Mouse (Mus musculus) stomach, postnatal 0 days (tissue): ENCODE data around the gene Hexb. TPM values are rescaled to one million over a fixed set of nuclear protein-coding genes. Genes with fewer than 3 reads are reported as not detected.

ENCODE experiments used
- ATAC-seq: fragments of 200-750 bp; cut with Nextera tagmentation; 2 replicates; pipeline ENCODE4 v1.8.0; 2017; ENCODE audit not compliant: low FRiP score, low TSS enrichment
- DNase-seq: peaks from one replicate; pipeline ENCODE4 v3.0.0-alpha.2; 2016; ENCODE audit warnings: low spot score
- H3K27ac ChIP-seq: fragments of 300-500 bp; sonication (generic); replicated peaks from 2 replicates; pipeline ENCODE4 v1.5.1; 2014; ENCODE audit warnings: mild to moderate bottlenecking, control low read depth
- H3K27me3 ChIP-seq: fragments of 300-500 bp; sonication (generic); 2 replicates; pipeline ENCODE4 v1.6.1; 2014; ENCODE audit warnings: low read length; ENCODE audit not compliant: control insufficient read depth, insufficient read depth
- H3K36me3 ChIP-seq: fragments of 300-500 bp; sonication (generic); 2 replicates; pipeline ENCODE4 v1.6.1; 2014; ENCODE audit warnings: low read length, mixed read lengths; ENCODE audit not compliant: control insufficient read depth, insufficient read depth
- H3K4me1 ChIP-seq: fragments of 300-500 bp; sonication (generic); replicated peaks from 2 replicates; pipeline ENCODE4 v1.6.1; 2014; ENCODE audit warnings: antibody characterized with exemption; ENCODE audit not compliant: control insufficient read depth, insufficient read depth
- H3K4me2 ChIP-seq: fragments of 300-500 bp; sonication (generic); replicated peaks from 2 replicates; pipeline ENCODE4 v1.6.1; 2014; ENCODE audit warnings: low read depth, mild to moderate bottlenecking, control low read depth, moderate library complexity
- H3K4me3 ChIP-seq: fragments of 300-500 bp; sonication (generic); 2 replicates; pipeline ENCODE4 v1.5.1; 2014; ENCODE audit warnings: low read depth, low read length, control low read depth
- H3K9ac ChIP-seq: fragments of 300-500 bp; sonication (generic); 2 replicates; pipeline ENCODE4 v1.6.1; 2014; ENCODE audit warnings: mild to moderate bottlenecking, low read length, control low read depth, mixed read lengths
- H3K9me3 ChIP-seq: fragments of 300-500 bp; sonication (generic); 2 replicates; pipeline ENCODE4 v1.6.1; 2016; ENCODE audit warnings: low read length; ENCODE audit not compliant: control insufficient read depth
- CTCF ChIP-seq: IDR thresholded peaks from 2 replicates; pipeline ENCODE4 v1.5.1; 2016; ENCODE audit warnings: antibody characterized with exemption, low read depth, mild to moderate bottlenecking, moderate library complexity
- EP300 ChIP-seq: optimal IDR thresholded peaks from 2 replicates; pipeline ENCODE3; 2016; ENCODE audit warnings: antibody characterized with exemption
- WGBS: fragments of 180-500 bp; shearing (Covaris S2); extraction: QIAGEN DNeasy Blood & Tissue Kit; methylation state at CpG from one replicate; pipeline ENCODE4 v1.1.7; 2014; 5-methylcytosine and 5-hydroxymethylcytosine counted together
- polyA plus RNA-seq: library from polyadenylated mRNA; unstranded; fragments of >200 nt; fragmentation: Nextera tagmentation; extraction: Ambion mirVana; gene quantifications from 2 replicates; pipeline ENCODE4 v1.2.1, GENCODE M21; 2015

Hexb gene
- polyA plus RNA-seq, 1 experiment from 2014 or later = 27.0 TPM

DNA sequence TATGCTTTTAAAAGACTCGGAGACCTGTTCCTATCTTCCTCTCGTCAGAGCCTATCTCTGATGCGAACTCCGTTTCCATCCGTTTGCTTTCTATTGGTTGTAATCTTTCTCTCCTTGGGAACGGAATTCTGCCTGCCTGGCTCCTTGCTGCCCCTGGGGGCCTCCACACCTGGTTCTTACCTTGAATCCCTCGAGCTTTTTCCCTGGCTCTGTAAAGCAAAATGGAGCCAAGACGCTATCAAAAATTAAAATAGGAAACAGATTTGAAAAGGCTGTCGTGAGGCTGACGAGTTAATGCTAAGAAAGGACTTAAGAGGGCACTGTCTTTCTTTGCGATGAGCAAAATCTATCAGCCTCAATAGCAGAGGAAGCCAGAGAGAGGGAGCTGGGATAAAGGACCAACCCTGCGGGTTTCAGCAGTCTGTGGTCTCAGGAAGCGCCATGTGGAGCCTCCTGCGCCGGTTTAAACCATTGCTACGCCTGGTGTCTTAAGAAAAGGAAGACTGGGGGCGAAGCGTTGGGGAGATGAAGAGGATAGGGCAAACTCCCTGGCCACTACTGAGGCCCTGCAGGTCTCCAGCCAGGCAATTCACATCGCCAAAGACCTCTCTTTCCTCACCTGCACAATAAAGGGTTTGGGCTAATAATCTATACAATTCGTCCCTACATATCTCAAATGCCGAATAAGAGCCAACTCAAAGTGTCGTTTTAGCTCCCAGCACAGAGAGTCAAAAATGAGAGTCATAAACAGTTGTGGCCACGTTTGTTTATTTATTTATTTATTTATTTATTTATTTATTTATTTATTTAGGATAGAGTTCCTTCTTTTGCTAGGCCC lies 41.4 kb upstream of the Hexb start:
- Histone ChIP-seq H3K36me3 (no peaks in the 10 kb centered on the region), H3K4me2 (peak overlapping the region; percentile 28), H3K9me3 (no peaks in the 10 kb centered on the region), H3K4me1 (peaks cover 2% of the 10 kb centered on the region; the same call in 1 of the 2 replicates), H3K27me3 (no peaks in the 10 kb centered on the region), H3K9ac (no peak overlapping the region), H3K27ac (peak overlapping the region; percentile 97), H3K4me3 (no peak overlapping the region)
- ATAC-seq = no peak
- no peak for DNase-seq
- TF ChIP-seq CTCF = peak; percentile 82
- TF ChIP-seq EP300 = no peak
- 8% methylated on average over 23 of the region's 23 CpGs for WGBS

DNA sequence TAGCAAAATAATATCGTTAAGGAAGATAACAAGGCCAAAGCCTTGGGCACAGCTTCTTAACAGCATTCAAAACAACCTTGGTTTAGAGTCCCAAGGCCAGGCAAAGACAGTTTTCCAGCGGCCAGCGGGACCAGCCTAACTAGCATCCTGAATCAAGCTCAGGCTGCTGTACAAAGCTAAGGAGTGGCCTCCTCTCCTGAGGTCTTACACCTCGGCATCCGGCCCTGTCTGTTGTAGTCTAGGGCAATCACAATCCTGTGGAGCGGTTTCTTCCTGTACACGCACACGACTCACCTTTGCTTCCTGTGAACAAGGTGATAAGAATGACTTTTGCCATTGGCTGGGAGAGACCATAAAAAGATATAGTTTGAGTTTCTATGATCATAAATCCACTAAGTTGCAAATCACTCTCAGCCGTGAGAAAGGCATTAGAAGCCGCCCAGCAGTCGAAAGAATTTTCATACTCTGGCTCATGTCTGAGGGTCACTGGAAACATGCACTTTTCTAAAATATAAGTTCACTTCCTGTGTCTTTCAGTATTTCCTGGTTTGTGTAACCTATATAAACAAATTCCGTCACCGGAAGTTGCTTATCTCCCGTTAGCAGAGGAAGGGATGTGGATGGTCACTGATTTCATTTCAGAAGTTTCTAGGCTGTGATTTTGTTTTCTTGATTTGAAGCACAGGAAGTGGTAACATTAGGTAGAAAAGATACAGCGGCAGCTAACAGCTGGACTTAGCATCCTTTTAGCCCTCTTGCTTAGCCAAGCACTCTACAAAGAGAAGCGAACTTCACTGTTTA lies 40.2 kb upstream of the Hexb start:
- no peak overlapping the region for H3K9ac ChIP-seq
- ATAC-seq = no peak
- 56% methylated on average over 16 of the region's 16 CpGs for WGBS
- TF ChIP-seq CTCF (no peak), EP300 (no peak)
- no peak overlapping the region for H3K4me2 ChIP-seq
- DNase-seq = no peak
- no peaks in the 10 kb centered on the region for H3K36me3 ChIP-seq
- no peak overlapping the region for H3K4me3 ChIP-seq
- H3K4me1 ChIP-seq = peaks cover 2% of the 10 kb centered on the region; the same call in 1 of the 2 replicates
- H3K27ac ChIP-seq = 0 out of 2 replicates have a peak overlapping the region, but pooled peaks have one; percentile 36
- H3K27me3 ChIP-seq = no peaks in the 10 kb centered on the region
- H3K9me3 ChIP-seq = no peaks in the 10 kb centered on the region

DNA sequence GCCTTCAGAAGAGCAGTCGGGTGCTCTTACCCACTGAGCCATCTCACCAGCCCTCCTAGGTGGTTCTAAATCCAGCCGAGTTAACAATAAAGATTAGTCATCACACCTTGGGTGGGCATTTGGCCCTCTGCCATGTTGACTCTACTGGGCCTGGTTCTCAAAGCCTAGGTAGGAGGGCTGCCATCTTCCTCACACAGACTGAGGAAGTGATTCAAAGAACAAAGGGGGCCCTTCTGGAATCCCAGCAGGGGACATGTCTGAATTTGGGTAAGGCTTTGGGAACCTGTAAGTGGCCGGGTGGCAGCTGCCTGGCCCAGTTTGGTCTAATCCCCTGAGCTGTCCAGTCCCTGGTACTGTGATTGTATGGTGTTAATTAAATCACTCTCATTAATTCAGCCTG lies 39.5 kb upstream of the Hexb start:
- Histone ChIP-seq H3K36me3 (no peaks in the 10 kb centered on the region), H3K4me3 (no peak overlapping the region), H3K27ac (no peak overlapping the region), H3K27me3 (no peaks in the 10 kb centered on the region), H3K4me1 (peaks cover 2% of the 10 kb centered on the region; the same call in 1 of the 2 replicates), H3K4me2 (no peak overlapping the region), H3K9me3 (no peaks in the 10 kb centered on the region), H3K9ac (no peak overlapping the region)
- 56% methylated on average over 3 of the region's 3 CpGs for WGBS
- ATAC-seq (no peak), DNase-seq (no peak)
- TF ChIP-seq CTCF = no peak
- TF ChIP-seq EP300 = no peak

DNA sequence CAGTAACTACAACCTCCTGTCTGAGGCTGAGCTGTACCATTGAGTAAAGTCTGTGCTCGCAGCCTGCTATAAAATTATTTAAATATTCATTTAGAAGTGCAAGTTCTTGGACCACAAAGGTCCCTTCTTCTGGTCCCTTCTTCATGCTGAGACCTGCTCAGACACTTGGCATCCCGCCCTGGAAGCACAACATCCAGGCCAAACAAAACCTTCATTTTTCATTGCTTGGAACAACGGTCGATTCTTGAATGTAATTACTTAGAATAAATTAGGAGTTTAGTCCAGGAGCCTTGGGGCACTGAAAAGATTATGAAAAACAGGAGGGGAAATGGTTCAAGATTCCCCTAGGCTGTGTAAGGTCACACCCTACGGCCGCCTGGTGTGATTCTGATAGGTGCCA lies 37.8 kb upstream of the Hexb start:
- WGBS = 63% methylated on average over 6 of the region's 6 CpGs
- Histone ChIP-seq H3K27ac (no peak overlapping the region), H3K4me2 (no peak overlapping the region), H3K4me3 (no peak overlapping the region), H3K36me3 (no peaks in the 10 kb centered on the region), H3K9me3 (no peaks in the 10 kb centered on the region), H3K9ac (no peak overlapping the region), H3K27me3 (no peaks in the 10 kb centered on the region), H3K4me1 (no peaks in the 10 kb centered on the region)
- DNase-seq (no peak), ATAC-seq (no peak)
- TF ChIP-seq EP300 = no peak
- TF ChIP-seq CTCF = no peak

DNA sequence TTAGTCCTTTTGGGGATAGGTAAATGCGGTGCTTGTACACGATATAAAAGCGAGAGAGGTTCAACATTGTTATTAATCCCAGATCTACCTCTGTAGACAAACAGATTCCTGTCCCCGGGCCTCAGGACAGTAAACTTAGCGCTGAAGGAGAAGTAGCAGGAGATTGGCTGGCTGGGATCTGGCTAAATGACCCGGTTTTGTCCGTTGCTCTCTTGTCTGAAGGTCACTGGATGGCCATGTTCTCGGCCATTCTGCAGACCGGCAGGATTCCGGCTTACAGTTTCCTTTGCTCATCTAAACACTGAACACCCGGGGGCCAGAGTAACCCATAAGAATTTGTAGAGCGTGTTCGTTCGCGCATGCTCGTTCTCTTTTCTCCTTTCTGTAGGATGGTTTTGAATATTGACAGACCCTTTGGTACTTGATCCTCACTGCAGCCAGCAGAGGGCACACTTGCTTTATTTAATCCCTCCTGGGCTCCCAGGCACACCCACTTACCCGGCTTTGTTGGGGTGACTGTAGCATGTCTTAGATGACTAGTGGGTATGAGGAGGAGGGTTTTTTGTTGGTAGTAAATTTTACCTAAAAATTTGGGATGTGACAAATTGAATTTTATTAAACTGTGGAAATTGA lies 36.7 kb upstream of the Hexb start:
- ATAC-seq = peak; percentile 69; the same call in 1 of the 2 replicates

More for the DNA sequence above, 36.7 kb upstream of the Hexb start:
- Histone ChIP-seq H3K27me3 (no peaks in the 10 kb centered on the region), H3K36me3 (no peaks in the 10 kb centered on the region), H3K4me3 (peak overlapping the region; percentile 6; the same call in 1 of the 2 replicates), H3K27ac (no peak overlapping the region), H3K4me1 (no peaks in the 10 kb centered on the region), H3K9me3 (no peaks in the 10 kb centered on the region), H3K9ac (no peak overlapping the region), H3K4me2 (peak overlapping the region; percentile 23)
- peak; percentile 87 for DNase-seq
- 18% methylated on average over 17 of the region's 17 CpGs for WGBS
- peak; percentile 89 for TF ChIP-seq CTCF
- TF ChIP-seq EP300 = no peak
